Mouse (Mus musculus): Measurements from ENCODE around the gene Fam78b.
A peak's percentile ranks its signal among the peaks of the same experiment; 100 is the strongest.

DNA sequence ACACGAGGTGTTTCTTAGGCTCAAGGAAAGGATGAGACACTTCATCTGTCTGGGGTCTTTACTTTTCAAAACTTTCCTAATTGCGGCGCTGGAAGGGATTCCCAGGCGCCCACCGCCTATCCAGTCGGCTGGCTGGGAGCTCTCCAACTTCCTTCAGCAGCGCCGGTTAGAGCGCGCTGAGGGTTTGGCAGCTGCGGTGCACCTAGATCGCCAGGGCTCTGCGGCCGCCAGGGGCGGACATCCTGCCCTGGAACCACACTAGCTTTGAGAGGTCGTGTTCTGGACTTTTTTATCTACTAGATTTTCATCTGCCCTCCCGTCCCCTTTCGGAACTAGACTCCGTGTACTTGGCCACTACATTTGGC, 1.3 kb downstream of the Fam78b start:
- TF ChIP-seq CTCF (IDR thresholded peaks at IDR 0.05; ENCODE audit: control insufficient read depth, insufficient read depth, insufficient replicate concordance, low read depth, low read length): peak; percentile 14; the same call in 1 of the 2 replicates
- TF ChIP-seq POLR2A (IDR thresholded peaks at IDR 0.05; ENCODE audit: control insufficient read depth, low read depth, low read length): no peak

All from testis, adult 2 months (tissue).